Mouse (Mus musculus) CH12.LX (cell line): ENCODE results near the gene Dalrd3. TPM values are rescaled to one million over a fixed set of nuclear protein-coding genes. Genes with fewer than 3 reads are reported as not detected.

Experiments used
- DNase-seq: peaks from one replicate; pipeline ENCODE4 v3.0.0-alpha.2; 2013; ENCODE audit errors: extremely low read depth
- H3K27ac ChIP-seq: 2 replicates; pipeline ENCODE4 v1.5.1; 2012; ENCODE audit warnings: low read depth, mild to moderate bottlenecking, control low read depth, moderate library complexity; ENCODE audit not compliant: insufficient read depth
- H3K27me3 ChIP-seq: replicated peaks from 2 replicates; pipeline ENCODE3; 2012; ENCODE audit warnings: inconsistent platforms
- H3K36me3 ChIP-seq, 2 experiments: replicated peaks in 1 of 2; 2 replicates each; pipeline versions ENCODE3 to v1.6.1; 2012; ENCODE audit warnings: inconsistent platforms in 1 of 2, low read length in 1 of 2, mild to moderate bottlenecking in 1 of 2, mixed read lengths in 1 of 2, moderate library complexity in 1 of 2; ENCODE audit not compliant: control insufficient read depth in 1 of 2, insufficient read depth in 1 of 2
- H3K4me1 ChIP-seq, 2 experiments: 2 replicates each; pipeline ENCODE4 v1.6.1; 2012; ENCODE audit warnings: inconsistent platforms in 1 of 2, moderate library complexity in 1 of 2; ENCODE audit not compliant: insufficient read depth in 2 of 2, control insufficient read depth in 1 of 2
- H3K4me2 ChIP-seq: 2 replicates; pipeline ENCODE4 v1.6.1; 2012; ENCODE audit warnings: low read depth, mild to moderate bottlenecking, control low read depth; ENCODE audit not compliant: poor library complexity, insufficient read depth, severe bottlenecking
- H3K4me3 ChIP-seq, 3 experiments: fragments of 150-350 bp in 1 of 3; sonication (generic) in 1 of 3; replicated peaks in 1 of 3; 2 replicates each; pipeline versions ENCODE3 to v1.5.1; 2011 to 2012; ENCODE audit warnings: low read depth in 2 of 3, low read length in 2 of 3, mild to moderate bottlenecking in 2 of 3, moderate library complexity in 2 of 3, control low read depth in 1 of 3, improper control_type of control experiment in 1 of 3, inconsistent platforms in 1 of 3, mixed read lengths in 1 of 3; ENCODE audit not compliant: poor library complexity in 1 of 3
- H3K79me2 ChIP-seq: replicated peaks from 2 replicates; pipeline ENCODE4 v1.6.1; 2012; ENCODE audit warnings: mild to moderate bottlenecking, moderate library complexity; ENCODE audit not compliant: control insufficient read depth, poor library complexity, insufficient read depth, severe bottlenecking; ENCODE audit errors: extremely low read depth
- H3K9ac ChIP-seq: 2 replicates; pipeline ENCODE4 v1.6.1; 2012; ENCODE audit warnings: low read depth, mild to moderate bottlenecking, control low read depth, moderate library complexity; ENCODE audit not compliant: insufficient read depth
- H3K9me3 ChIP-seq: replicated peaks from 2 replicates; pipeline ENCODE3; 2012; ENCODE audit warnings: low read length, inconsistent platforms, mixed read lengths
- BHLHE40 ChIP-seq: IDR thresholded peaks from 2 replicates; pipeline ENCODE4 v1.6.1; 2011; ENCODE audit warnings: mild to moderate bottlenecking, low read depth, low read length, improper control_type of control experiment
- CHD1 ChIP-seq: IDR thresholded peaks from 2 replicates; pipeline ENCODE4 v1.6.1; 2012; ENCODE audit warnings: low read depth, low read length, improper control_type of control experiment, inconsistent platforms
- CHD2 ChIP-seq: IDR thresholded peaks from 2 replicates; pipeline ENCODE4 v1.6.1; 2011; ENCODE audit warnings: low read length, improper control_type of control experiment
- CTCF ChIP-seq, 2 experiments: IDR thresholded peaks in 1 of 2; conservative IDR thresholded peaks in 1 of 2; 2 replicates each; pipeline ENCODE4 v1.5.1; 2011 to 2012; ENCODE audit warnings: low read depth in 2 of 2, low read length in 2 of 2, improper control_type of control experiment in 1 of 2, inconsistent platforms in 1 of 2, mild to moderate bottlenecking in 1 of 2, moderate library complexity in 1 of 2
- E2F4 ChIP-seq: IDR thresholded peaks from 2 replicates; pipeline ENCODE4 v1.6.1; 2011; ENCODE audit warnings: low read depth, low read length, improper control_type of control experiment; ENCODE audit not compliant: insufficient replicate concordance
- ELF1 ChIP-seq: IDR thresholded peaks from 2 replicates; pipeline ENCODE4 v1.6.1; 2014; ENCODE audit warnings: low read depth, mild to moderate bottlenecking, inconsistent platforms, low read length, improper control_type of control experiment
- EP300 ChIP-seq: IDR thresholded peaks from 2 replicates; pipeline ENCODE4 v1.6.1; 2011; ENCODE audit warnings: low read length, improper control_type of control experiment
- ETS1 ChIP-seq: conservative IDR thresholded peaks from 2 replicates; pipeline ENCODE4 v1.6.1; 2012; ENCODE audit warnings: low read depth, mild to moderate bottlenecking, inconsistent platforms, low read length, improper control_type of control experiment, moderate library complexity
- GABPA ChIP-seq: IDR thresholded peaks from 2 replicates; pipeline ENCODE4 v1.6.1; 2012; ENCODE audit warnings: low read depth, low read length, improper control_type of control experiment, inconsistent platforms; ENCODE audit not compliant: insufficient replicate concordance
- HCFC1 ChIP-seq: IDR thresholded peaks from 2 replicates; pipeline ENCODE4 v1.6.1; 2012; ENCODE audit warnings: low read depth, mild to moderate bottlenecking, inconsistent platforms, low read length, improper control_type of control experiment
- IRF4 ChIP-seq: IDR thresholded peaks from 2 replicates; pipeline ENCODE4 v1.6.1; 2014; ENCODE audit warnings: low read depth, mild to moderate bottlenecking, inconsistent platforms, low read length, improper control_type of control experiment
- JUN ChIP-seq: IDR thresholded peaks from 2 replicates; pipeline ENCODE4 v1.6.1; 2011; ENCODE audit warnings: low read depth, mild to moderate bottlenecking, low read length, improper control_type of control experiment, moderate library complexity; ENCODE audit not compliant: insufficient read depth
- JUND ChIP-seq: conservative IDR thresholded peaks from 2 replicates; pipeline ENCODE4 v1.6.1; 2011; ENCODE audit warnings: low read depth, low read length, improper control_type of control experiment
- KAT2A ChIP-seq: IDR thresholded peaks from 2 replicates; pipeline ENCODE4 v1.6.1; 2012; ENCODE audit warnings: low read length, improper control_type of control experiment, inconsistent platforms; ENCODE audit not compliant: insufficient replicate concordance
- MAFK ChIP-seq: IDR thresholded peaks from 2 replicates; pipeline ENCODE4 v1.6.1; 2011; ENCODE audit warnings: low read length, improper control_type of control experiment; ENCODE audit not compliant: insufficient replicate concordance
- MAX ChIP-seq: IDR thresholded peaks from 2 replicates; pipeline ENCODE4 v1.6.1; 2011; ENCODE audit warnings: low read length, improper control_type of control experiment
- MAZ ChIP-seq: IDR thresholded peaks from 2 replicates; pipeline ENCODE4 v1.6.1; 2012; ENCODE audit warnings: low read depth, mild to moderate bottlenecking, inconsistent platforms, low read length, improper control_type of control experiment, moderate library complexity
- MEF2A ChIP-seq: IDR thresholded peaks from 2 replicates; pipeline ENCODE4 v1.6.1; 2014; ENCODE audit warnings: low read depth, mild to moderate bottlenecking, inconsistent platforms, low read length, improper control_type of control experiment, borderline replicate concordance
- MXI1 ChIP-seq: IDR thresholded peaks from 2 replicates; pipeline ENCODE4 v1.6.1; 2011; ENCODE audit warnings: mild to moderate bottlenecking, low read depth, low read length, improper control_type of control experiment
- MYC ChIP-seq: IDR thresholded peaks from 2 replicates; pipeline ENCODE4 v1.6.1; 2011; ENCODE audit warnings: low read depth, mild to moderate bottlenecking, improper control_type of control experiment, low read length
- NELFE ChIP-seq: IDR thresholded peaks from 2 replicates; pipeline ENCODE4 v1.6.1; 2011; ENCODE audit warnings: low read depth, low read length, improper control_type of control experiment
- NRF1 ChIP-seq: IDR thresholded peaks from 2 replicates; pipeline ENCODE4 v1.6.1; 2014; ENCODE audit warnings: low read depth, mild to moderate bottlenecking, inconsistent platforms, low read length, improper control_type of control experiment, moderate library complexity
- PAX5 ChIP-seq: IDR thresholded peaks from 2 replicates; pipeline ENCODE4 v1.6.1; 2012; ENCODE audit warnings: low read length, inconsistent platforms, mixed read lengths
- POLR2A ChIP-seq: IDR thresholded peaks from 2 replicates; pipeline ENCODE4 v1.6.1; 2011; ENCODE audit warnings: low read depth, mild to moderate bottlenecking, improper control_type of control experiment, low read length
- POLR2AphosphoS2 ChIP-seq: IDR thresholded peaks from 2 replicates; pipeline ENCODE4 v1.6.1; 2011; ENCODE audit warnings: low read depth, low read length, improper control_type of control experiment
- RAD21 ChIP-seq: IDR thresholded peaks from 2 replicates; pipeline ENCODE4 v1.6.1; 2011; ENCODE audit warnings: low read depth, mild to moderate bottlenecking, low read length, improper control_type of control experiment, moderate library complexity
- RCOR1 ChIP-seq: conservative IDR thresholded peaks from 2 replicates; pipeline ENCODE4 v1.6.1; 2012; ENCODE audit warnings: low read depth, mild to moderate bottlenecking, inconsistent platforms, low read length, improper control_type of control experiment
- SIN3A ChIP-seq: IDR thresholded peaks from 2 replicates; pipeline ENCODE4 v1.6.1; 2012; ENCODE audit warnings: low read length, improper control_type of control experiment, inconsistent platforms
- SMC3 ChIP-seq: IDR thresholded peaks from 2 replicates; pipeline ENCODE4 v1.6.1; 2011; ENCODE audit warnings: low read depth, low read length, improper control_type of control experiment
- TBP ChIP-seq: conservative IDR thresholded peaks from 2 replicates; pipeline ENCODE4 v1.6.1; 2011; ENCODE audit warnings: low read depth, low read length, improper control_type of control experiment
- TCF12 ChIP-seq: IDR thresholded peaks from 2 replicates; pipeline ENCODE4 v1.6.1; 2014; ENCODE audit warnings: low read depth, mild to moderate bottlenecking, inconsistent platforms, low read length, improper control_type of control experiment
- UBTF ChIP-seq: IDR thresholded peaks from 2 replicates; pipeline ENCODE4 v1.6.1; 2012; ENCODE audit warnings: low read depth, mild to moderate bottlenecking, inconsistent platforms, low read length, improper control_type of control experiment, moderate library complexity
- USF1 ChIP-seq: IDR thresholded peaks from 2 replicates; pipeline ENCODE4 v1.6.1; 2014; ENCODE audit warnings: low read depth, mild to moderate bottlenecking, inconsistent platforms, low read length, improper control_type of control experiment
- USF2 ChIP-seq: conservative IDR thresholded peaks from 2 replicates; pipeline ENCODE4 v1.6.1; 2011; ENCODE audit warnings: low read depth, low read length, improper control_type of control experiment
- ZC3H11A ChIP-seq: IDR thresholded peaks from 2 replicates; pipeline ENCODE4 v1.6.1; 2012; ENCODE audit warnings: low read depth, mild to moderate bottlenecking, inconsistent platforms, low read length, improper control_type of control experiment
- ZKSCAN1 ChIP-seq: IDR thresholded peaks from 2 replicates; pipeline ENCODE4 v1.6.1; 2012; ENCODE audit warnings: low read depth, inconsistent platforms, low read length, improper control_type of control experiment, borderline replicate concordance
- ZMIZ1 ChIP-seq: IDR thresholded peaks from 2 replicates; pipeline ENCODE4 v1.6.1; 2012; ENCODE audit warnings: low read depth, mild to moderate bottlenecking, inconsistent platforms, low read length, improper control_type of control experiment
- ZNF384 ChIP-seq: IDR thresholded peaks from 2 replicates; pipeline ENCODE4 v1.6.1; 2012; ENCODE audit warnings: low read depth, low read length, improper control_type of control experiment, inconsistent platforms
- dilution Hi-C: fragments of 300-500 bp; cut with MboI; formaldehyde crosslinking; loops from 2 replicates; pipeline ENCODE4 v1.14.3; 2020; ENCODE audit warnings: low sequenced_read_pairs; ENCODE audit not compliant: extremely low pct_unique_long_range_greater_than_20kb, extremely low pct_ligation_motif_present
- in situ Hi-C: fragments of 300-500 bp; cut with MboI; formaldehyde crosslinking; loops from 3 replicates; pipeline ENCODE4 v1.14.3; 2019; ENCODE audit warnings: low sequenced_read_pairs, low pct_ligation_motif_present, low pct_unique_long_range_greater_than_20kb, mixed read lengths
- polyA plus RNA-seq: library from polyadenylated mRNA; unstranded; fragments of >175 nt; gene quantifications from 2 replicates; pipeline ENCODE4 v1.2.1, GENCODE M21; 2012; ENCODE audit warnings: low read depth; ENCODE audit not compliant: insufficient read length
- total RNA-seq, 2 experiments: library from RNA; depleted of rRNA; stranded (reverse); fragments of 300-350 nt in 1 of 2; fragments of >200 nt in 1 of 2; gene quantifications; 2 replicates each; pipeline ENCODE4 v1.2.3; 2012 to 2014

Dalrd3 gene
- total and polyA plus RNA-seq, 3 experiments: 52.6 to 114 (median 110) TPM

DNA sequence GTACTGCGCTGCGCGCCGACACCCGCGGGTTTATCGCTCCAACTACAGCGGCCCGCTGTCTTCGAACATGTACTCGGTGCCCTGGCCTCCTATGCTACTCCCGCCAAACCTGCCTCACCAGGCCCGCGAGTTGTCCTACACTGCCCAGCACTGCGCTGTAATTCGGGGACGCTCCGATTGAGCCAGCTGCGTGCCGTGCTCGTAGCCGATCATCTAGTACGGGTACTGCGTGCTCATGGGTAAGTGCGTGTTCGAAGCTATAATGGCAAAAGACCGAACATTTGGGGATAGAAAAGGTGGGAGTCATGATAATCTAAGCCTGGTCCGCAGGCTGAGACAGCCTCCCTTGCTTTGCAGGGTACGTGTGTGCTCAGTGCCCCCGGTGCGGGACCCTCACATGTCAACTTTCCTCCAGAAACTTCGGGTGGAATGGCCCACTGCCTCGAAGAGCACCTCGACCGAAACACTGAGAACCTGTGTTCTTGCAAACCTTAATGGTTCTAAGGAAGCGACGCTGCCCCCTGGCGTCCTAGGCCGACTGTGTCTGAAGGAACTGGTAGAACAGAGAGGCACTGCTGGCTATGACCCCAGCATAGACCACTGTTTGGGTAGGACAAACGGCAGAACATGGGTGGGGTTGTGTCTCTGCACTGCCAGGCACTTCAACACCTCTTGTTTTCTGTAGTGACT is 666 bp downstream of the Dalrd3 start:
- no peaks in the 10 kb centered on the region for H3K9me3 ChIP-seq
- peak overlapping the region; percentile 87 to 95 (median 90) for H3K4me3 ChIP-seq
- peak overlapping the region; percentile 74 for H3K27ac ChIP-seq
- H3K79me2 ChIP-seq: 0 out of 2 replicates have a peak, but pooled peaks cover 3% of the 10 kb centered on the region
- TF ChIP-seq ZC3H11A: no peak
- TF ChIP-seq E2F4: no peak
- TF ChIP-seq USF2: no peak
- peak; percentile 73 for TF ChIP-seq SMC3
- no peak for TF ChIP-seq NELFE
- no peak for TF ChIP-seq TBP
- no peak for TF ChIP-seq PAX5
- no peak for TF ChIP-seq CHD1
- 0 out of 2 replicates have a peak, but pooled peaks have one; percentile 34 for TF ChIP-seq IRF4
- TF ChIP-seq RAD21: peak; percentile 49
- TF ChIP-seq HCFC1: no peak
- TF ChIP-seq UBTF: no peak
- TF ChIP-seq CTCF (conservative IDR thresholded peaks at IDR 0.05 in 1 of 2, IDR thresholded peaks at IDR 0.05 in 1 of 2; ENCODE audit: low read depth in 2 of 2, low read length in 2 of 2): peak; percentile 50 to 80
- TF ChIP-seq NRF1: no peak
- TF ChIP-seq ZNF384: no peak
- TF ChIP-seq JUN: no peak
- no peak for TF ChIP-seq MXI1
- no peak for TF ChIP-seq RCOR1
- no peak for TF ChIP-seq USF1
- no peak for TF ChIP-seq KAT2A
- TF ChIP-seq GABPA: no peak
- TF ChIP-seq BHLHE40: no peak
- no peak for TF ChIP-seq JUND
- TF ChIP-seq ELF1: peak; percentile 28; the same call in 1 of the 2 replicates
- peak; percentile 24; the same call in 1 of the 2 replicates for TF ChIP-seq MAX
- TF ChIP-seq SIN3A: no peak
- TF ChIP-seq POLR2AphosphoS2: 0 out of 2 replicates have a peak, but pooled peaks have one; percentile 19
- no peak for TF ChIP-seq ZKSCAN1
- TF ChIP-seq ZMIZ1: no peak
- TF ChIP-seq POLR2A: peak; percentile 25; the same call in 1 of the 2 replicates
- no peak for TF ChIP-seq EP300
- no peak for TF ChIP-seq ETS1
- no peak for TF ChIP-seq MYC
- no peak for TF ChIP-seq MAFK
- TF ChIP-seq TCF12: no peak
- TF ChIP-seq CHD2: peak; percentile 7; the same call in 1 of the 2 replicates
- no peak for TF ChIP-seq MAZ
- TF ChIP-seq MEF2A: no peak
- TF ChIP-seq, all 38 proteins: peak for 9
- DNase-seq: peak; percentile 91
- Histone ChIP-seq H3K9ac (peak overlapping the region; percentile 74), H3K4me1 (peaks cover 7 to 22% of the 10 kb centered on the region in 2 experiments), H3K4me2 (peak overlapping the region; percentile 65), H3K36me3 (peaks cover 39 to 56% of the 10 kb centered on the region in 2 experiments), H3K27me3 (no peaks in the 10 kb centered on the region)
- dilution Hi-C loops (no loop called here), in situ Hi-C loops (no loop called here)
